Mouse (Mus musculus): Measurements from ENCODE around the gene Slc8a1.

The Slc8a1 gene

DNA sequence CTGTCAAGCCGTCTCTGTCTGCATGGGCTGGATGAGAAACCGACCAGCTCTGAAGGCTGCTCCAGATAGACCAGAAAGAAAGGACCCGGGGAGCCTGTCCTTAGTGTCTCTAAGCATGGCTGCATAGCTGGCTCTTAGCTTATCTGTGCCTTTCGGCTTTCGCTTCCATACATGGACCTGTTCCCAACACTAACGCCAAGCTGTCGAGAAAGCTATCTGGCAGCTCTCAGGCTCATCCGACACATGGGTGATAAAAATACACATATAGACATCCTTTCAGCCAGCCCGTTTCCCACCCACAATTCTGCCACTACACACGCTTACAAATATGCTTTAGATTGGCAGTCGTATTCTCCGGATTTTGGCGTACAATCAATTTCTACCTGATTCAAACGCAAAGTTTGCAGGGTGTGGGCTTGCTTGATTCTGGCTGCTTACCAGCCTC lies at the start of gene Slc8a1:
Slc8a1 (minus strand) TSS at position 67 of the 445 bp plus-strand sequence.
- in situ Hi-C loops (cut with MboI, MseI), result no loop called here

GRCm38 (mm10) chr17:81787350-81787749 lies 49.2 kb upstream of the Slc8a1 start:
- in situ Hi-C loops (cut with MboI, MseI), result no loop called here

DNA sequence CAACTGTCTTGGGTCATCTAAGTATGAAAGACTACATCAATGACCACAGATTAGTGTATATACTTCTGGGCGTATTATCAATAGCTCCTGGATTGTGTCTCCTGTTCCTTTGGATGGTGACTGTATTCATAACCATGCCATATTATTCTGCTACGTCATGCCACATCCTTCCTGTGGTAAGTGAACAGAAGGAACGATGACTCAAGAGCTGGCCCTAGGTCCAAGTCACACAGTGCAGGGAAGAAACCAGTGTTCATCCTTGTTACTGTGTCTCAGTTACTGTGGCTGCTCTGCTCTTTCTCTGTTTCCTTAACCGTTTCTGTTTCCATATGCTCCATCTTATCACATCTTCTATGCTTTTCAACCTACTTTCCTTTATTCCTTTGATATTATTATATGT lies 44.1 kb upstream of the Slc8a1 start:
- in situ Hi-C loops (cut with MboI, MseI), result no loop called here

- in situ Hi-C loops (cut with MboI, MseI), result no loop called here
These were observed 43.3 kb upstream of the Slc8a1 start for GRCm38 (mm10) chr17:81781491-81781890.

DNA sequence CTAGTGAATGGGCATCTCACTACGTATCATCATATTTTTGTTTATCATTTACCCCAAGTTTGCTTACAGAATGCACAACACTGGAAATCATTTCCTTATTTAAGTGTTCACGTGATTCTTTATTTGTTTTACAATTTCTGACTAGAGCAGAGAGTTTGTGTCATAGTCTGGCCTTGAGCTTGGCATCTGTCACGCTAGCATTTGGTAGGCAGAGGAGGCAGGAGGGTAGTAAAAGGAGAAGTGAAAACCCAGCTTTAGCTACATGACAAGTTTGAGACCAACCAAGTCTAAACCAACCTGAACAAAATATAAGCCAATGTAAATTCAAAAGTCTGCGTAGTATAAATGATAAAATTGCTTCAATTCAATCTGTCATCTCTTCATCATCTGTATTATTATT lies 41.7 kb upstream of the Slc8a1 start:
- in situ Hi-C loops (cut with MboI, MseI), result no loop called here

GRCm38 (mm10) chr17:81750664-81751063 lies 12.5 kb upstream of the Slc8a1 start:
- in situ Hi-C loops (cut with MboI, MseI), result no loop called here

DNA sequence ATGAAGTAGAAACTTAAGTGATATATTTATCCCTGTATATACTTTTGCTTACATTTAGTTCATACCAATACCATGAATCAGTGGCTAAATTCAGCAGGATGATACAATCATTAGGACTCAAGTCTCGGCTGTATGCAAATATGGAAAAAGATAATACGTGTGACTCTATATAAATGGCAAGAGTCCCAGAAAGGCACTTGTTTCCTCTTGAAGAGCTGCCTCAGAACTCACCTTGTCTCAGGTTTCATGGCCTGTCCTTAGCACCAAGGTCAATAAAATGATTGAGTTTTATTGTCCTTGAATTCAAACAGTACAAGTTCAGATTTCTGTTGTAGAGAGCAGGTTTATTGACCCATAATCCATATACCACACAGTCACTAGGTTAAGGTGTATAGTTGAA lies 4.9 kb upstream of the Slc8a1 start:
- in situ Hi-C loops (cut with MboI, MseI), result no loop called here

- in situ Hi-C loops (cut with MboI, MseI), result no loop called here
These were observed 2.4 kb upstream of the Slc8a1 start for GRCm38 (mm10) chr17:81740576-81740975.

GRCm38 (mm10) chr17:81737779-81738178 lies 398 bp downstream of the Slc8a1 start:
- in situ Hi-C loops (cut with MboI, MseI), result no loop called here

DNA sequence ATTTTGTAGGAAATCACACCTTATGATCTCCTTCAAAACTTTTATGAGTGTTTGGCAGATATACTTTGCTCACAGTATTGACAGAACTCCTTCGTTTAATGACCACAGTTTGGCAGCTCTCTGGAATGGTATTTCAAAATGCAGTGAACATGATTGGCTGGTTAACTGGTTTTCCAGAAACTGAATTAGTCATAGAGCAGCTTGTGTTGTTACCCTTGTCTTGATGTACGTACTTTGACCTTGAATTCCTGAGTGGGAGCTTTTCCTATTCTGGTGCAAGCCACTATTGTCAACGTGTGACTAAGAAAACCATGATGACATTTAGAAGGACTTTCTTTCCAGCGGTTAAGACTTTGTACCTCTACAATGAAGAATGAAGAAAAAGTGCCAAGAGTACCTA lies 868 bp downstream of the Slc8a1 start:
- in situ Hi-C loops (cut with MboI, MseI), result no loop called here

DNA sequence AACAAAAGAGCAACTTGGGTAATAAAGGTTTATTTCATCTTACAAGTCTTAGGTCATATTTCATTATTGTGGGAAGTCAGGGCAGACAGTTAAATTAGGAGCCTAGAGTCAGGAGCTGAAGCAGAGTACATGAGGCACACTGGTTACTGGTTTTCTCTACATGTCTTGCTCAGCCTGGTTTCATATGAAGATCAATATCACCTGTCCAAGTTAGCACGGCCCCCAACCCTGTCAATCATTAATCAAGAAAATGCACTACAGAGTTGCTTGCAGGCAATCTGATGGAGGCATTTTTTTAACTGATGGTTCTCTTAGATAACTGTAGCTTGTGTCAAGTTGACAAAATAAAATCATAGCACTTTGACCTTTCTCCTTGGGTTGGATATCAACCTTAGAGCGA lies 2.6 kb downstream of the Slc8a1 start:
- in situ Hi-C loops (cut with MboI, MseI), result no loop called here

DNA sequence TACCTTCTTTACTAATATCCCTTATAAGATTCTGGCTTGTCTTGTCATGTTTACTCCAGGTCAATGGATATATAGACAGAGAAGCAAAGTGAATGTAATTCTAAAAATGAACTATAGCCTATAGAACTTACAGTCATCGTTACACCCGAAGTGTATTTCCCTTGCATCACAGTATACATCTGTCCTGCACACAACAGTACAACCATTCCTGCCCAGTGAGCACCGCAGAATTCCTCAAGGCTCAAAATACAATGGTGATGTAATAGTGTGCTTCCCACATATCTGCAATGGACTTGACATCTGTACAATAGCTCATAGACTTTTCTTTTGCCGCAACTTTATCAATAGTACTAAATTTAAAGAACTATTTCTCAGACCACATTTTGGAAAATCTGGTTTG lies 8.3 kb downstream of the Slc8a1 start:
- in situ Hi-C loops (cut with MboI, MseI), result no loop called here

DNA sequence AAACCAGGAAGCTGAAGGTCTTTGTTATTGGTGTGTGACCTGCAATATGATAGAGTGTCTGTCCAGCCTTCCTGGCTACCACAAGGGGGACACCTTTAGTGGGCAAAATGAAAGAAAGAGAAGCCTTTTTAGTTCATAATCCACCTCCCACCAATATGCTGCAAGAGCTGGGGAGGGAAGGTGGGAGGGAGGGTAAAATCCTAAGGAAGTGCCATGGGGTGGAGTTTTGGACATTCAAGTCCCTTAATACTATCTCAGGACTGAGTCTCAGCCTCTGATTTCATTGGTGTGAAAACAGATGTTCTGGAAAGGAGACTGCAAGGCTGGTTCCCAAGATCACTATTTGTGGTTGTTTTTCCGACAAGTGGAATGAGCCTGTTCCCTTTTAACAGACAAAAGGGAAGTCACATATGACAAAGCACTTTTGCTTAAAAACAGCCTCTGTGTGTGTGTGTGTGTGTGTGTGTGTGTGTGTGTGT lies 25.9 kb downstream of the Slc8a1 start:
- in situ Hi-C loops (cut with MboI, MseI), result no loop called here

DNA sequence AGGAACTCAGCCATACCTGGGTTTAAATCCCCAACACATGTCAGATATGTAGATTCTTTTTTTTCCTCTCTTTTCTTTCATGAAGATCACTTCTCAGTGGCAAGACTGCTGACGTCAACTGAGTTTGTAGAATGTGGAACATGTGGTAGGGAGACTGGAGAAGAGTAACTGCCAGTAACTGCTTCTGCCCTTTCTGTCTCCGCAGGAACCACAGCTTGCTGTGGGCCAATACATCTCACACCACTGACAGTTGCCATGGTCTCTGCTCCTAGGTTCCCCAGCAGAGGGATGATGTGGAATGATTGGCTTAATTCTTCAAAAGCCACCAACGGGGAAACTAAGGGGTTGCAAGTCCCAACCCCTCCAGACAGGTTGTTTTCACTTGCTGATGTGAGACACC lies 33.4 kb downstream of the Slc8a1 start:
- in situ Hi-C loops (cut with MboI, MseI), result no loop called here

DNA sequence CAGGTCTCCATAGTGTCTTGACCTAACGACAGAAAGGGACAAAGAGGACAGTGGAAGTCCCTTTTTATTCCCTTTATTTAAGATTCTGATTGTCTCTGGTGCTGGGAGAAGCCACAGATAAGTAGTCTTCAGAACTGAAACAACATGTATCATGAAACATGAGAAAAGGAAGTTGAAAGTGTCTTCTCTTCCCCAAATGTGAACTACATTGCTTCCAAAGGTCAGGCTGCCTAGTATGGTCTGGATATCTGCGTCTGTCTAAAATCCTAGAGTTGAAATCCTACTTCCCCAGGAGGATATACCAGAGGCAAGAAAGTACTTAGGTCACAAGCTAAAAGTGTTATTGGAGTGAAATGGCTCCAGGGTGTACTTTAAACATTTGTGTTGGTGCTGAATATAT lies 34.9 kb downstream of the Slc8a1 start:
- in situ Hi-C loops (cut with MboI, MseI), result no loop called here

DNA sequence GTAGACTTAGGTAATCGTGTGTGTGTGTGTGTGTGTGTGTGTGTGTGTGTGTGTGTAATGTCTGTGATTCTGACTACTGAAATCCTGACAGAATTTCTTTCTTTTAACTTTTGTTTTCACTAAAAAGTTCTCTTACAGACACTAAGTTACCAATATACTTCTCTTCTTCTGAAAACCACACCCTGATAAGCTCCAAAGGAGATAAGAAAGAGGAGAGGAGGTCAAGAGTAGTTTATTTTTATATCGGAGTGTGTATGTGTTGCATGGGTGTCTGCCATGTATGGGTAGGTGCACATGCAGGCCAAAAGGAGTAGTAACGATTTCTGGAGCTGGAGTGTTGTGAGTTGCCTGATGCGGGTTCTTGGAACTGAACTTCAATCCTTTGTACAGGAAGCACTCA lies 36.5 kb downstream of the Slc8a1 start:
- in situ Hi-C loops (cut with MboI, MseI), result no loop called here

GRCm38 (mm10) chr17:81698789-81699188 lies 39.4 kb downstream of the Slc8a1 start:
- in situ Hi-C loops (cut with MboI, MseI), result no loop called here

DNA sequence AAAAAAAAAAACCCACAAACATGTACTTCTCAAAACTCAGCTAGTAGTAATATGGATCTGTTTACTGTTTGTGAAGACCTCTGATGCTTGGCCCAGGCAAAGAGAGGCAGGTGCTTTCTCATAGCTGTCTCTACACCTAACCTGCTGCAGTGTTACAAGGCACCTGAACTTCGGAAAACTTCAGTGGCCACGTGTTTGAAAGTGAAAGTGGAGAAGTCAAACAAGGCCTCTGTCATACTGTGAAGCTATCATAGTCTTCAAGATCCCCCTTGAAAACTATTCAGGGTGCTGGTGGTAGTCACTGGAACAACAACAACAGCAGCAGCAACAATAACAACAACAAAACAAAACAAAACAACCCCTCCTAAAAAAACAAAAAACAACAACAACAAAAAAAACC lies 40.5 kb downstream of the Slc8a1 start:
- in situ Hi-C loops (cut with MboI, MseI), result no loop called here

- in situ Hi-C loops (cut with MboI, MseI), result no loop called here
These were observed 43.2 kb downstream of the Slc8a1 start for GRCm38 (mm10) chr17:81694977-81695376.

- in situ Hi-C loops (cut with MboI, MseI), result no loop called here
These were observed 58.6 kb downstream of the Slc8a1 start for GRCm38 (mm10) chr17:81679616-81680015.

- in situ Hi-C loops (cut with MboI, MseI), result no loop called here
These were observed 60.7 kb downstream of the Slc8a1 start for GRCm38 (mm10) chr17:81677450-81677849.

DNA sequence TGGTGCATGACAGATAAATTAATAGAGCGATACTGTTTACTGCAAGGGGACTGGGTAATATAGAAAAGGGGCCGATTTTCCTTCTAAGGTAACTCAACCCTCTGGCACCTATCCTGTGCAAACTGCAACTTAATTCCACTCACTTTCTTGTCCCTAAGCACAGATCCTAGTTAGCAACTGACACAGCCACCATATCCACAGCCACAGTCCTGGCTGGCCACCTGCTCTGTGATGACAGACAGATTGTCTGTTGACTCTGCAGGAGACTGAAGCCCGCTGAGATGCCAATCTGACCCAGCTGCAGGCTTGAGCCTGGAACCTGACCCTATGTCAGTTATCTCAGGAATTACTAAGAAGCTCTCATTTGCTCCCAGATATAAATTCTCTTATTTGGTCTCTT lies 62.0 kb downstream of the Slc8a1 start:
- in situ Hi-C loops (cut with MboI, MseI), result no loop called here

GRCm38 (mm10) chr17:81671245-81671644 lies 66.9 kb downstream of the Slc8a1 start:
- in situ Hi-C loops (cut with MboI, MseI), result no loop called here
